Mouse (Mus musculus) liver, adult 2 months (tissue): ENCODE results near the gene Gm45140. TPM values are rescaled to one million over a fixed set of nuclear protein-coding genes. Genes with fewer than 3 reads are reported as not detected.
A peak's percentile ranks its signal among the peaks of the same experiment; 100 is the strongest.

Source experiments
- DNase-seq: peaks from one replicate; pipeline ENCODE4 v3.0.0-alpha.2; 2011; ENCODE audit warnings: low read depth, low spot score; ENCODE audit errors: extremely low read depth
- H3K27ac ChIP-seq: fragments of 200-500 bp; replicated peaks from 2 replicates; pipeline ENCODE4 v1.5.1; 2012; ENCODE audit warnings: low read depth, mild to moderate bottlenecking, control low read depth, inconsistent platforms, low read length; ENCODE audit not compliant: insufficient read depth
- H3K27me3 ChIP-seq: fragments of 200-500 bp; 2 replicates; pipeline ENCODE4 v1.6.1; 2012; ENCODE audit warnings: mild to moderate bottlenecking, moderate library complexity, low read length, inconsistent platforms; ENCODE audit not compliant: control insufficient read depth, insufficient read depth
- H3K36me3 ChIP-seq: fragments of 200-500 bp; 2 replicates; pipeline ENCODE4 v1.6.1; 2012; ENCODE audit warnings: low read length, inconsistent platforms; ENCODE audit not compliant: control insufficient read depth, insufficient read depth
- H3K4me1 ChIP-seq: fragments of 200-500 bp; 2 replicates; pipeline ENCODE4 v1.6.1; 2011; ENCODE audit warnings: low read length; ENCODE audit not compliant: control insufficient read depth, insufficient read depth
- H3K4me3 ChIP-seq: fragments of 200-500 bp; 2 replicates; pipeline ENCODE4 v1.5.1; 2011; ENCODE audit warnings: low read depth, mild to moderate bottlenecking, control low read depth, low read length, moderate library complexity; ENCODE audit not compliant: insufficient read depth
- H3K79me2 ChIP-seq: fragments of 200-500 bp; 2 replicates; pipeline ENCODE4 v1.6.1; 2012; ENCODE audit warnings: inconsistent platforms, mild to moderate bottlenecking, low read length, moderate library complexity; ENCODE audit not compliant: control insufficient read depth, insufficient read depth
- H3K9ac ChIP-seq: fragments of 200-500 bp; 2 replicates; pipeline ENCODE4 v1.6.1; 2012; ENCODE audit warnings: low read depth, mild to moderate bottlenecking, control low read depth, inconsistent platforms, low read length
- CTCF ChIP-seq: fragments of 200-500 bp; IDR thresholded peaks from 2 replicates; pipeline ENCODE4 v1.5.1; 2011; ENCODE audit warnings: low read depth, low read length, control low read depth
- POLR2A ChIP-seq: fragments of 200-500 bp; IDR thresholded peaks from 2 replicates; pipeline ENCODE4 v1.6.1; 2011; ENCODE audit warnings: low read length, control low read depth; ENCODE audit not compliant: insufficient read depth; ENCODE audit errors: extremely low read depth
- WGBS: fragments of 180-500 bp; shearing (Covaris S2); methylation state at CpG from one replicate; pipeline ENCODE4 v1.1.7; 2018; 5-methylcytosine and 5-hydroxymethylcytosine counted together
- polyA plus RNA-seq: library from polyadenylated mRNA; depleted of rRNA; stranded (reverse); fragments of >200 nt; gene quantifications from 2 replicates; pipeline ENCODE4 v1.2.3, GENCODE M21; 2012
- total RNA-seq: library from RNA; depleted of rRNA; stranded (reverse); fragments of >200 nt; gene quantifications from 2 replicates; pipeline ENCODE4 v1.2.3, GENCODE M21; 2014

Gene Gm45140
- total and polyA plus RNA-seq, 2 experiments = 0.98 to 1.0 TPM

DNA sequence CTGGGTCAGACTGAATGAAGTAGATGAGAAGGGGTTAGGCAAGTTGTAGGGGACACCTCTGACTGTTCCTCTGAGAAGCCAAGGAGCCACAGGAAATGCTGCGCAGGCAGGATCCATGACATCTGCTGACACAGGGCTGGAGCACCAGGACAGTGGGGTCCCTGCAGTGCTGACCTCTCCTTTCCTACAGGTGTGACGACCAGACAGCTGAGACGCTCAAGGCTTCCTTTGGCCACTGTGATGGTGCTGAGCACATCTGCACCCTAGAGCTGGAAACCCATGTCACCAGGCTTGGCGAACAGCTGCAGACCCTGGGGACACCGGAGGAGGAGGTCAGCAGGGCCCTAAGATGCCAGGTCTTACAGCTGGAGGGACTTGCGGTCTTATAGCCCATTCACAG, 84.0 kb downstream of the Gm45140 start:
- no peaks in the 10 kb centered on the region for H3K4me1 ChIP-seq
- H3K27me3 ChIP-seq = no peaks in the 10 kb centered on the region
- no peak overlapping the region for H3K9ac ChIP-seq
- DNase-seq = no peak
- TF ChIP-seq CTCF (no peak), POLR2A (no peak)
- no peak overlapping the region for H3K4me3 ChIP-seq
- no peak overlapping the region for H3K27ac ChIP-seq
- H3K36me3 ChIP-seq = no peaks in the 10 kb centered on the region
- 91% methylated on average over 6 of the region's 6 CpGs for WGBS
- no peaks in the 10 kb centered on the region for H3K79me2 ChIP-seq

GRCm38 (mm10) chr6:87750184-87750910, 85.2 kb downstream of the Gm45140 start:
- Histone ChIP-seq H3K27me3 (no peaks in the 10 kb centered on the region), H3K4me1 (no peaks in the 10 kb centered on the region), H3K79me2 (no peaks in the 10 kb centered on the region), H3K36me3 (no peaks in the 10 kb centered on the region), H3K9ac (no peak overlapping the region), H3K27ac (no peak overlapping the region), H3K4me3 (no peak overlapping the region)
- no peak for DNase-seq
- WGBS = 90% methylated on average over 8 of the region's 8 CpGs
- no peak for TF ChIP-seq CTCF
- TF ChIP-seq POLR2A = no peak

- Histone ChIP-seq H3K27me3 (no peaks in the 10 kb centered on the region), H3K4me3 (no peak overlapping the region), H3K79me2 (no peaks in the 10 kb centered on the region), H3K27ac (peak overlapping the region; percentile 28; the same call in 1 of the 2 replicates), H3K9ac (no peak overlapping the region), H3K4me1 (no peaks in the 10 kb centered on the region), H3K36me3 (no peaks in the 10 kb centered on the region)
- DNase-seq = no peak
- TF ChIP-seq POLR2A (no peak), CTCF (no peak)
- WGBS = 85% methylated on average over 6 of the region's 6 CpGs
Measured at GRCm38 (mm10) chr6:87748531-87748930, 87.1 kb downstream of the Gm45140 start.

- Histone ChIP-seq H3K36me3 (no peaks in the 10 kb centered on the region), H3K9ac (no peak overlapping the region), H3K4me3 (no peak overlapping the region), H3K4me1 (no peaks in the 10 kb centered on the region), H3K79me2 (no peaks in the 10 kb centered on the region), H3K27ac (peak overlapping the region; percentile 28; the same call in 1 of the 2 replicates), H3K27me3 (no peaks in the 10 kb centered on the region)
- 90% methylated on average over 2 of the region's 2 CpGs for WGBS
- no peak for DNase-seq
- TF ChIP-seq CTCF (no peak), POLR2A (no peak)
Measured at GRCm38 (mm10) chr6:87748078-87748477, 87.5 kb downstream of the Gm45140 start.

DNA sequence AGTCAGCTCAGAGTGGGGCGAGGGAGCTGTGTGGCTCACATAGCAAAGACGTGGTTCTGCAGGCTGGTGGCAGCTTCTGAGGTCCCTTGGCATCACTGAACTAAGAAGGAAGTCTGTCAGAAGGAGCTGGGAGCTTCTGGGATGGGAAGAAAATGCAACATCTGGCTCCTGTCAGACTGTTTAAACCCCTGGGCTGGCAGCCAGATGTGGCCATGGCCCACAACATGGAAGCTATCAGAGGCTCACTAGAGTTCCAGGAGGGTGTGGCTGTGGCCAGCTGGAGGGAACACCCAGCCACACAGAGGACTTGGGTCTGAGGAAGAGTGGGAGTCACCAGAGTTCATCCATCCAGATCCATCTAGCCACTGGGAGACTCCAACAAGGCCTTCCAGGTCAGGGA, 88.7 kb downstream of the Gm45140 start:
- Histone ChIP-seq H3K79me2 (no peaks in the 10 kb centered on the region), H3K4me1 (no peaks in the 10 kb centered on the region), H3K9ac (no peak overlapping the region), H3K27ac (no peak overlapping the region), H3K27me3 (no peaks in the 10 kb centered on the region), H3K36me3 (no peaks in the 10 kb centered on the region), H3K4me3 (no peak overlapping the region)
- WGBS = 87% methylated on average over 2 of the region's 2 CpGs
- TF ChIP-seq POLR2A (no peak), CTCF (no peak)
- no peak for DNase-seq

DNA sequence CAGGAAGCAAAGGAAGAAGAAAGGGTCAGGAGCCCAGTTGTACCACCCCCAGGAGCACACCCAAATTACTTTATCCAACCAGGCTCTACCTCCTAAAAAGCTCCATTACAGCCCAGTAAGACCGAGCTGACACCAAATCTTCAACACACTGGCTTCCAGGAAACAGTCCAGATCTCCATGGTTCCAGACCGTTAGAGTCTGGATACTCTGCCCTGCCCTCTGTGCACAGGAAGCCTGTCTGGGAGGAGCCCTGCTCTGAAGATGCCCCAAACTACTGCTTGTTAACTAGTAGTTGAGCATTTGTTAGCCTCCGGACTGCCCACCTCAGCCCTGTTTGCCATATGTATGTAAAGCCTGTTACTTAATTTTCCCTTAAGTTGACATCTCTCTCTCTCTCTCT, 89.5 kb downstream of the Gm45140 start:
- DNase-seq = no peak
- no peaks in the 10 kb centered on the region for H3K4me1 ChIP-seq
- WGBS = 61% methylated on average over 3 of the region's 3 CpGs
- no peak overlapping the region for H3K9ac ChIP-seq
- H3K27me3 ChIP-seq = no peaks in the 10 kb centered on the region
- TF ChIP-seq POLR2A = no peak
- no peak for TF ChIP-seq CTCF
- H3K36me3 ChIP-seq = no peaks in the 10 kb centered on the region
- no peak overlapping the region for H3K27ac ChIP-seq
- H3K79me2 ChIP-seq = no peaks in the 10 kb centered on the region
- no peak overlapping the region for H3K4me3 ChIP-seq
